Mouse (Mus musculus): ENCODE data around the gene Ssbp3.

The Ssbp3 gene

DNA sequence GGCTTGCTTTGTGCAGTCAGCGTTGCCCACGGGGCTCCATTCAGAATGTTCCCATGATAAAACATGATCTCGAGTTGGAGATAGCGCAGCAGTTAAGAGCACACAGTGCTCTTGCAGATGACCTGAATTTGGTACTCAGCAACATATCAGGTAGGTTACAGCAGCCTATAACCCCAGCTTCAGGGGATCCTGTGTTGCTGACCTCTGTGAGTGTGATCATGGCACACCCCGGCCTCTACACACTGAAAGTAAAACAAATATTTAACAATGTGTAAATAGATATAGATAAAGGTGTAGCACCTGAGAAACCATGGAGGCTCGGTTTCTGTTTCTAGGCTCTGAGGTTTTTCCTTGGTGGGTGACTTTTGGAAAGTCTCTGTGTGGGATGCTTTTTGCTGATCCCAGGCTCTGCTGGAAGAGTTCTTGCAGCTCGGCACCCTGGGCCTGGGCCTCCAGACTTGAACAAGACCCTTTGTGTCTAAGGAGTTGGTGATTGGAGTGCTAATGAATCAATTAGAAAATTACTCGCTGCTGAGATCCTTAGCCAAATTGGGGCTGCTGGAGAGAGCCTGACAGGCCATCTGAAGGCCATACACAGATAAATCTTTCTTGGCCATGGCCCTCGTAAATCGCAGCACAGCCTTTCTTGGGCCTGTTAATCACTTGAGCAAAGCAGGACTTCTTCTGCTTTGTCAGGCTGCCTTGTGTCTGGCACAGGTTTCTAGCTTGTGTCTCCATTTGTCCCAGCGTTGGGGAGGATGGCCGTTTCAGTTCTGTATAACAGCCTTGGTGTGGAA is 49.2 kb downstream of the Ssbp3 start:
- no peak for DNase-seq (ENCODE audit: low read depth, low spot score)

- DNase-seq (ENCODE audit: low read depth, low spot score) = no peak
Observed at GRCm38 (mm10) chr4:106960476-106960875, 50.0 kb downstream of the Ssbp3 start.

- no peak for DNase-seq (ENCODE audit: low read depth, low spot score)
Observed at GRCm38 (mm10) chr4:106961321-106961720, 50.8 kb downstream of the Ssbp3 start.

DNA sequence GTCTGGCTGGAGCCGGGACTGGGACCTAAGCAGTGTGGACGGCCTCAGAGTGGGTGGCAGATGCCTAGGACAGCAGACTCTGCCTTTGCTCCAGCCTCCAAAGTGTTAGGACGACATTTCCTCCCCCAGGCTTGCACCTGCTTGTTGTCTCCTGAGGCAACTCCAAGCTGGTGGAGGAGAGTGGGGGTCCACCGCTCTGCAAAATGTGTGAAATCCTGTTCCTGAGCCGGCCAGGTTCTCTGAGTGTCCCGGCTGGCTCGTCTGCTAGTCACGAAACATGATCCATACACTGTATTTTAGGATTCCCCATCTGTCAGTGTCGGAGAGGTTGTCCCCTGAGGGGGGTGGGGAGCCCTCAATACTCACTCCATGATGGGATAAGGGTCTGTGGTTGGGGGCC is 53.9 kb downstream of the Ssbp3 start:
- no peak for DNase-seq (ENCODE audit: low read depth, low spot score)

- DNase-seq (ENCODE audit: low read depth, low spot score) = no peak
Observed at GRCm38 (mm10) chr4:106964996-106965395, 54.5 kb downstream of the Ssbp3 start.

DNA sequence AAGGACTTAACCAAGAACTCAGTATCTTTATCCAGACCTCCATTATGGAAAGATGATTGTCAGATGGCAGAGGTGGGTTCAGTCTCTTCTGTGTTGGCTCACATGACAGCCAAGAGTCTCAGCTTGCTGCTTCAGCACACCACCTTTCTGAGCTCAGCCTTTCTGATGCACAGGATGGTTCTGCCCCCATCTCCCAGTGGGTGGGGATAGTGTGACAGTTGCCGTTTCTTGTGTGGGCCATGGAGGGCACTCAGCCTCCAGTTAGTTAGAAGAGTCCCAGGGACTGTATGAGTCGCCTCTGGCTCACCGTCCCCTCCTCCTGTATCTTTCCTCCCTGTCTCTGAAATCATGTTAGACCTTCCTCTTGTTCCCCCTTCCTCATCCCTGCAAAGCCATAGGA is 55.9 kb downstream of the Ssbp3 start:
- DNase-seq (ENCODE audit: low read depth, low spot score) = no peak

DNA sequence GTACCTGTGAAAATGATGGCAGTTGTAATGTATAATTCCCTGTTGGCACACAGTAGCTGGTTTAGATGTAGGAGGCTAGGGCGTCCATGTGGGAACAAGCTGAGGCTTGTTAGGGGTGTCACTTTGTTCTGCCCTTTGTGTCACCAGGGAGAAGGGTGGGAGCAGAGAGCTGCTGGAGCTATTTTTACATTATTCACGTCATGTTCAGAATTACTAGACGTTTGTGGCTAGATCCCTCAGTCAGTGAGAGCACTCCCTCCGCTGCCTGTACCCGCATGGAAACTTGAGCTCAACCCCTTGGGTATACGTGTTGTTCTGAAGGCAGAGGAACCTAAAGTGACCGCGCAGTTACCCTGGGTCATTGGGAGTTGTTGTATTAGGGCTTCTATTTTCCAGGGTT is 58.4 kb downstream of the Ssbp3 start:
- no peak for DNase-seq (ENCODE audit: low read depth, low spot score)

GRCm38 (mm10) chr4:106970786-106971185 is 60.3 kb downstream of the Ssbp3 start:
- peak; percentile 71 for DNase-seq (ENCODE audit: low read depth, low spot score)

- no peak for DNase-seq (ENCODE audit: low read depth, low spot score)
Observed at GRCm38 (mm10) chr4:106972061-106972460, 61.6 kb downstream of the Ssbp3 start.

GRCm38 (mm10) chr4:106972461-106973384 is 62.2 kb downstream of the Ssbp3 start:
- no peak for DNase-seq (ENCODE audit: low read depth, low spot score)

DNA sequence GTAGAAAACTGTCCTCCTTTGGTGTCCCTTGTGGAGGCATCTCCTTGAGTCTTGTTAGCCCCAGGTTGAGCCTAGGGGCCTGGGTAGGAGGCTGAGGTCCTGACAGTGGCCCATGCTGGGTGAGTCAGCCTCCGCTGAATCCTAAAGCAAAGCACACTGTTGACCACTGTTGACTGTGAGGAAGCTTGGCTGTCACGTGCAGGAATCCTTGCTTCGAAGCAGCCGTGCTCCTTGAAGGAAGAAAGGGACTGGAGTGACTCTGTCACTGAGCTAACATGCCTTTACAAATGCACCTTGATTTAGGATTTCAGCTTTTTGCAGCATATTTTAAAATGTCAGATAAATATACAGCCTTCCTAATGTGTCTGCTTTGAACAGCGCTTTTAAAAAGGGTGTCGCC is 64.8 kb downstream of the Ssbp3 start:
- no peak for DNase-seq (ENCODE audit: low read depth, low spot score)

DNA sequence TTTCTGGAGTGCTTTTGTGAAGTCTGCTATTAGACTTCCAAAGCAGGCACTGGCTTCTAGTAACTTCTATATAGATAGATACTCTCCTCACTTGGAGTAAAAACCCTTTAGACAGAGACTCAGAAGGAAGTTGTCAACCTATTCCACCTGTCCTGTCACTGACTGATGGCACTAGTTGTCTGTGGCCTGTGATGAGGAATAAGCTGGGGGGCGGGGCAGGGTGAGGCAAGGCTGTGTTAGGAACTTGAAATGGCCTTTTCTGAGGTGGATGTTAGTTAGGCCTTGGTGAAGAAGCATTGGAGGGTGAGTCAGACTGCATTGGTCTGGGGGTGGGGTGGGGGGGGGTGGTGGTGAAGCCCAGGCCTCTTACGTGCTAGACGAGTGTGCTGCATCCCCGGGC is 65.4 kb downstream of the Ssbp3 start:
- DNase-seq (ENCODE audit: low read depth, low spot score) = no peak

DNA sequence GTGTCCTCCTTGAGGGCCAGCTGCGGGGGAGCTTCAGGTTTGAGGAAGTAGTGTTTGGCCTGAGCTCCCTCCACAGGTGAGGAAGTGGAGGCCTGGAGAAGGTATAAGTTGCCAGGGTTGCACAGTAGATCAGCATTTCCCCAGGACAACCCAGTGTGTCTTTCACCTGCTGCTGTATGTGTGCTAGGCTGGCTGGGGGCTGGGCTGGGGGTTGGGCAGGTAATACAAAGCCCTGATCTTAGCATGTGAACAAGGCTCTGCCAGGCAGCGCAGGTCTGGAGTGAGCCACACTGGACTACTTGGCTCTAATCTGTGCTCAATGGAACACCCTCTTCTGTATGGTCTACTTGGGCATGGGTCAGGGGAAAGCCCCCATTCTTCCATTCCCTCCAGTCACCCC is 66.1 kb downstream of the Ssbp3 start:
- no peak for DNase-seq (ENCODE audit: low read depth, low spot score)

DNA sequence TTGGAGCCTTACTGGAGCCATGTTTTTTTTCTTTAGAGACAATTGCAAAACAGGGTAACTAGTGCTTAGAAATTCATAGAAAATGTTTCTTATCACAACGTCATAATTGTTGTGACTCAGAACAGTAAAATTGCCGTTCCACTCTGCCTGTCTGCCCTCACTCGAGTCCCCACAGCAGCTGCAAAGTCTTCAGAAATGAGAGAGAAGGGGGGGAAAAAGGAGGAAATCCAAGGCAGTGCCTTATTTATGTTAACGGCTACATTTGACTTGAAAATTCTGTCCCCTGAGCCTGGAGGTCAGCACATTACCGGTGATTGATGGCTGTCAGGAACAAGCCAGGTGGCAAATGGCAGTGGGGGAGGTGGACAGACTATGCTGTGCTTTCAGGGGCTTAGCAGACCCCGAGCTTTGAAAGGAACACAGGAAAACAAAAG is 66.7 kb downstream of the Ssbp3 start:
- DNase-seq (ENCODE audit: low read depth, low spot score) = peak; percentile 25

DNA sequence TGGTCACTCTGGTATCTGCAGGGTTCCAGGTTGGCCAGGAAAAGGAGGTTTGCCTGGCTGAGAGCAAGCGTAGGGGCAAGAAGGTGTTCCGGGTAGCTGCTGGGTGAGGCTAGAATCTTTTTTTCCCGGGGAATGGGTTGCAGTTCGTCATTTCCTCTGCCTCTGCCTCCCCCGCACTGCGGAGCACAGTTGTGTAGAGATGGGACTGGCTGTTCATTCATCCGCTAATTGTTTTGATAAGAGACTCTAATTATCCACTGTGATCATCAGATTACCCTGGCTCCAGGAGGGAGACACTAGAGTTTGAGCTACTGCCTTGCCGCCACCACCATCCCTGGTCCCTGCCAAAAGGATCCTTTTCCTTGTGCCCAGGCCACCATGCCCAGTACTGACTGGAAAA is 67.9 kb downstream of the Ssbp3 start:
- DNase-seq (ENCODE audit: low read depth, low spot score) = no peak

GRCm38 (mm10) chr4:106980669-106981068 is 70.2 kb downstream of the Ssbp3 start:
- DNase-seq (ENCODE audit: low read depth, low spot score) = no peak

- no peak for DNase-seq (ENCODE audit: low read depth, low spot score)
Observed at GRCm38 (mm10) chr4:106981385-106982103, 71.0 kb downstream of the Ssbp3 start.

GRCm38 (mm10) chr4:106982344-106983121 is 72.0 kb downstream of the Ssbp3 start:
- DNase-seq (ENCODE audit: low read depth, low spot score) = no peak

- DNase-seq (ENCODE audit: low read depth, low spot score) = no peak
Observed at GRCm38 (mm10) chr4:106983908-106984515, 73.5 kb downstream of the Ssbp3 start.

DNA sequence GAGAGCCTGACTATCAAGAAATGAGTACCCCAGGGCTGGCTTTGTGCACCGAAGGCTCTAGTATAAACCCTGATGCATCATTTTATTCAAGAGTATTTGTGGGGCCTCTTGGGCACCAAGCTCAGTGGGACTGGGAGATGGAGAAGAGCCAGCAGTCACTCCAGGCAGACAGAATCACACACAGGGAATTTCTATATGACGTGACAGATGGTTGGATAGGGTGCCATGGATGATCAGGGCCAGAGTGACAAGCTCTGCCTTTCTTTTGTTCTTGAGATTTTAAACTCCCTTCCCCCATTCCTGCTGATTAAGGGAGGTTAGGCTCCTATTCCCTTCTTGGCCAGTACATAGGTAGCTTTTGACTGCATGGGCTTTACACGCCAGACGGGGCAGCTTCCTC is 74.8 kb downstream of the Ssbp3 start:
- DNase-seq (ENCODE audit: low read depth, low spot score) = no peak

Measured in CD4-positive, CD25-positive, alpha-beta regulatory T cell, adult 2 months (primary cell).